Mouse (Mus musculus): Measurements from ENCODE around the gene Rhof. TPM values are rescaled to one million over a fixed set of nuclear protein-coding genes. Genes with fewer than 3 reads are reported as not detected.

Rhof gene
- polyA plus RNA-seq, 1 experiment from 2014 or later = 2.3 TPM

GRCm38 (mm10) chr5:123144746-123145590 is 12.5 kb upstream of the Rhof start:
- Histone ChIP-seq H3K4me1 (replicated peaks) (peaks cover 39% of the 10 kb centered on the region), H3K9ac (peak overlapping the region; percentile 99; the same call in 1 of the 2 replicates), H3K9me3 (no peaks in the 10 kb centered on the region), H3K27ac (no peak overlapping the region), H3K27me3 (replicated peaks) (no peaks in the 10 kb centered on the region), H3K4me3 (replicated peaks) (peak overlapping the region; percentile 88), H3K36me3 (peaks cover 23% of the 10 kb centered on the region), H3K4me2 (replicated peaks) (peak overlapping the region; percentile 96)
- 34% methylated on average over 20 of the region's 20 CpGs for WGBS
- no peak for ATAC-seq

DNA sequence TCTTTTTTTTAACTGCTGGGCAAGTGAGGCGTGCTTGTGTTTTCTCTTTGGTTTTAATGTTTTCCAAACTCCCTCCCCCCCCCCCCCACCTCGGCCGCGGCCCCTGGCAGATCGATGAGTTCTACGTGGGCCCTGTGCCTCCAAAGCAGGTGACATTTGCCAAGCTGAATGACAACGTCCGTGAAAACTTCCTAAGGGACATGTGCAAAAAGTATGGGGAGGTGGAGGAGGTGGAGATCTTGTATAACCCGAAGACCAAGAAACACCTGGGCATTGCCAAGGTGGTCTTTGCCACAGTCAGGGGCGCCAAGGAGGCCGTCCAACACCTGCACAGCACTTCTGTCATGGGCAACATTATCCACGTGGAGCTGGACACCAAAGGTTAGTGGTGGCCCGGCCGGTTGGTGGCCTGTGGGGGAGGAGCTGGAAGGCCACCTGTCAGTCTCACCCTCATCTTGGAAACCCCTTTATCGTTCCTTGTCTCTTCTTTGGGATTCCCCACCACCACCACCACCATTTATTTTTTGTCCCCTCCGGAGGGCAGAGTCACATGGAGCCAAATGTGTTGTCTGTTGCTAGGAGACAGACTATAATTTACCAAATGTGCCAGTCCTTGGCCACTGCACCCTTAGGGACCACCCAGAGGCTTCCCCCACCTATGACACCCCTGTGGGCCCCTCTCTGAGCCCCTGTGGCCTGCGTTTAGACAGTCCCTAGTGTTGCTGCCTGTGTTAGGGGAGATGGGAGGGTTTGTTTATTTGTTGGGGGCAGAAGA is 11.7 kb upstream of the Rhof start:
- ATAC-seq = no peak
- peak overlapping the region; percentile 99 for H3K9ac ChIP-seq
- peaks cover 23% of the 10 kb centered on the region for H3K36me3 ChIP-seq
- H3K4me2 ChIP-seq (replicated peaks) = peak overlapping the region; percentile 96
- 5% methylated on average over 17 of the region's 17 CpGs for WGBS
- H3K27me3 ChIP-seq (replicated peaks) = no peaks in the 10 kb centered on the region
- peak overlapping the region; percentile 100; the same call in 1 of the 2 replicates for H3K27ac ChIP-seq
- H3K4me1 ChIP-seq (replicated peaks) = peaks cover 33% of the 10 kb centered on the region
- H3K9me3 ChIP-seq = no peaks in the 10 kb centered on the region
- peak overlapping the region; percentile 88 for H3K4me3 ChIP-seq (replicated peaks)

- ATAC-seq = no peak; the same call in 1 of the 2 replicates
- Histone ChIP-seq H3K27me3 (replicated peaks) (no peaks in the 10 kb centered on the region), H3K4me2 (replicated peaks) (peak overlapping the region; percentile 96), H3K9ac (peak overlapping the region; percentile 99), H3K9me3 (no peaks in the 10 kb centered on the region), H3K36me3 (peaks cover 18% of the 10 kb centered on the region), H3K4me3 (replicated peaks) (peak overlapping the region; percentile 88), H3K27ac (peak overlapping the region; percentile 100), H3K4me1 (replicated peaks) (peaks cover 25% of the 10 kb centered on the region)
- WGBS = under 1% methylated on average over 23 of the region's 24 CpGs
Measured at GRCm38 (mm10) chr5:123143251-123143970, 10.9 kb upstream of the Rhof start.

GRCm38 (mm10) chr5:123142161-123143157 is 10.0 kb upstream of the Rhof start, which contains the start of gene Setd1b:
Gene Setd1b, plus strand, starts transcription at chr5:123142193.
- Histone ChIP-seq H3K4me1 (replicated peaks) (peaks cover 29% of the 10 kb centered on the region), H3K36me3 (peaks cover 10% of the 10 kb centered on the region; the same call in 1 of the 2 replicates), H3K4me2 (replicated peaks) (peak within 1 kb of the TSS; percentile 96), H3K9ac (peak within 1 kb of the TSS; percentile 99), H3K9me3 (no peaks in the 10 kb centered on the region), H3K27ac (peak within 1 kb of the TSS; percentile 100), H3K27me3 (replicated peaks) (no peaks in the 10 kb centered on the region), H3K4me3 (replicated peaks) (peak within 1 kb of the TSS; percentile 88)
- peak; percentile 7 for ATAC-seq
- WGBS = under 1% methylated on average over 70 of the region's 103 CpGs

- peak overlapping the region; percentile 100 for H3K27ac ChIP-seq
- under 1% methylated on average over 38 of the region's 38 CpGs for WGBS
- H3K4me3 ChIP-seq (replicated peaks) = peak overlapping the region; percentile 88
- H3K9me3 ChIP-seq = no peaks in the 10 kb centered on the region
- H3K4me2 ChIP-seq (replicated peaks) = peak overlapping the region; percentile 96
- peaks cover 37% of the 10 kb centered on the region for H3K4me1 ChIP-seq (replicated peaks)
- peaks cover 3% of the 10 kb centered on the region; the same call in 1 of the 2 replicates for H3K36me3 ChIP-seq
- ATAC-seq = no peak
- no peaks in the 10 kb centered on the region for H3K27me3 ChIP-seq (replicated peaks)
- H3K9ac ChIP-seq = peak overlapping the region; percentile 99
Measured at GRCm38 (mm10) chr5:123141555-123142160, 9.2 kb upstream of the Rhof start.

GRCm38 (mm10) chr5:123140694-123141554 is 8.4 kb upstream of the Rhof start:
- peaks cover 42% of the 10 kb centered on the region for H3K4me1 ChIP-seq (replicated peaks)
- peak overlapping the region; percentile 99 for H3K9ac ChIP-seq
- H3K4me3 ChIP-seq (replicated peaks) = peak overlapping the region; percentile 88
- peak overlapping the region; percentile 100 for H3K27ac ChIP-seq
- 0% methylated on average over 31 of the region's 31 CpGs for WGBS
- H3K4me2 ChIP-seq (replicated peaks) = peak overlapping the region; percentile 96
- peak; percentile 40 for ATAC-seq
- H3K9me3 ChIP-seq = no peaks in the 10 kb centered on the region
- no peaks in the 10 kb centered on the region for H3K36me3 ChIP-seq
- no peaks in the 10 kb centered on the region for H3K27me3 ChIP-seq (replicated peaks)

DNA sequence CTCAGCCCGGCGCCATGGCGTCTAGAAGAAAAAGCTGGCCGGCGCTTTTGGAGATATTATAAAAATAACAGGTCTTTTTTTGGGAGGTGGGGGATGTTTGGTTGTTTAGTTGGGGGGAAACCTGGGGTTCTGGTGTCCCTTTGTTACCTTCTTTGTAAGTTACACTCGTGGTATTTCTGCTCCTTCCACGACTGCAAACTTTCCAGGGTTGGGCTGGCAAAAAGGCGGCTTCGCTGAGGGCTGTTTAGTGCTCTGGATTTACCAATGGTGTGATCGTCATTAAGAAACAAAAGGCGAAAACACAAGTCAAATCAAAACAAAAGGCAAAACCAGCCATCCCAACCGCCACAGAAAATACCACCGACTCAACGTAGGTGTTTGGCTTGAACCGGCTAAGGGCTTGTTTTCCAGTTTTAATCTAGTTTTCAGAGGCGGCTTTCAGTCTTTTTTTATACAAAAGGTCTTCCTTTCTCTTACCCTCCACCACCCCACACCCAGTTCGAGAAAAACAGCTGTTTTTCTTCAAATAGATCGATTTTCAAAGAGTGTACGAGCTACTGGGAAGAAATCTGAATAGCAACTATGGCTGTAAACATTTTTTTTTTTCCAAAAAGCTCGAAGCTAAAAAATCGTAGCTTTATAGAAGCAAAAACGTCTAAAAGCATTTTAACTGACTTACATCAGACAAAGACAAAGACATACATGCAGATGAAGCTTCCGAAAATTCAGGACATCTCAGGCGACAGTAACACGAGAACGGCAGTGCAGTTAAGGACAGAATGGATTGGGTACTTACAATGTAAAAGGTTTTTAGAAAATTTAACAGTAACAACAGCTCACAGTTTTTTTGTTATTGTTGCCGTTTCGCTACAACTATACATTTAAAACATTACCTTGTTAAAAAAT is 7.5 kb upstream of the Rhof start:
- Histone ChIP-seq H3K4me1 (replicated peaks) (peaks cover 42% of the 10 kb centered on the region), H3K36me3 (no peaks in the 10 kb centered on the region), H3K4me3 (replicated peaks) (peak overlapping the region; percentile 62), H3K9me3 (no peaks in the 10 kb centered on the region), H3K4me2 (replicated peaks) (peak overlapping the region; percentile 93), H3K27me3 (replicated peaks) (no peaks in the 10 kb centered on the region), H3K27ac (peak overlapping the region; percentile 100), H3K9ac (peak overlapping the region; percentile 98)
- WGBS = under 1% methylated on average over 28 of the region's 28 CpGs
- no peak for ATAC-seq

- ATAC-seq = no peak
- under 1% methylated on average over 39 of the region's 39 CpGs for WGBS
- Histone ChIP-seq H3K27me3 (replicated peaks) (no peaks in the 10 kb centered on the region), H3K9me3 (no peaks in the 10 kb centered on the region), H3K27ac (peak overlapping the region; percentile 100), H3K9ac (peak overlapping the region; percentile 98), H3K4me3 (replicated peaks) (peak overlapping the region; percentile 62), H3K4me2 (replicated peaks) (peak overlapping the region; percentile 93), H3K36me3 (no peaks in the 10 kb centered on the region), H3K4me1 (replicated peaks) (peaks cover 42% of the 10 kb centered on the region)
Measured at GRCm38 (mm10) chr5:123138953-123139721, 6.6 kb upstream of the Rhof start.
